Mouse (Mus musculus): ENCODE results near the gene Rfx4. TPM values are rescaled to one million over a fixed set of nuclear protein-coding genes. Genes with fewer than 3 reads are reported as not detected.

Gene Rfx4
- polyA plus RNA-seq, 1 experiment = not detected

DNA sequence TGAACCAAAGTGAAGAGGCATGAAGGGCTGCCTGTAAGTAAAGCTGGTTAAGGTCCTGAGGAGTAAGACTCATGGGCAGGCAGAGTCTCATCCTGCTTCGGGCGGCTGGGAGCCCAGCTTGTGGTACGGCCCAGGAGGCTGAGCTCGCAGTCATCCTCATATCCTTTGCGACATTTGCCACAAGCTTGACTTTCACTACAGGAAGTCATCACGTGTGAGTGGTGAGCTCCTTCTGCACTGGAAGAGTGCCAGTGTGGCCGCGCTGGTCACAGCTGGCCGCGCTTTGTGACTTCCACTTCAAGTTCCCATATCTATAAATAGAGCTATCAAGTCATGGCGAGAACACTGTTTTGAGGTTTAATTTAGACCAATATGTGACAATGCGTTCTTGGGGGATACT, 18.7 kb downstream of the Rfx4 start:
- Histone ChIP-seq H3K79me3 (ENCODE audit: low read depth) (no peaks in the 10 kb centered on the region), H3ac (ENCODE audit: control insufficient read depth, insufficient read length, low read depth) (no peak overlapping the region), H3K36me3 (ENCODE audit: control insufficient read depth, insufficient read depth) (no peaks in the 10 kb centered on the region), H3K27me3 (ENCODE audit: control insufficient read depth, insufficient read depth, insufficient read length) (no peaks in the 10 kb centered on the region), H3K79me2 (ENCODE audit: control insufficient read depth, insufficient read depth) (no peaks in the 10 kb centered on the region), H3K4me3 (ENCODE audit: insufficient read depth, poor library complexity, severe bottlenecking) (no peak overlapping the region)
- TF ChIP-seq MAX (IDR thresholded peaks at IDR 0.05) (no peak), MYOG (IDR thresholded peaks at IDR 0.05; ENCODE audit: control insufficient read depth, extremely low read depth, insufficient read length) (no peak), USF1 (IDR thresholded peaks at IDR 0.05; ENCODE audit: low read depth) (peak; percentile 28), CTCF (IDR thresholded peaks at IDR 0.05; ENCODE audit: control insufficient read depth, insufficient read depth, insufficient read length) (no peak), CEBPB (IDR thresholded peaks at IDR 0.05; ENCODE audit: low read depth) (no peak), MYOD1 (IDR thresholded peaks at IDR 0.05; ENCODE audit: control insufficient read depth, insufficient read length, low read depth) (no peak), FOSL1 (IDR thresholded peaks at IDR 0.05; ENCODE audit: insufficient read depth, low read length, poor library complexity, severe bottlenecking) (no peak)

DNA sequence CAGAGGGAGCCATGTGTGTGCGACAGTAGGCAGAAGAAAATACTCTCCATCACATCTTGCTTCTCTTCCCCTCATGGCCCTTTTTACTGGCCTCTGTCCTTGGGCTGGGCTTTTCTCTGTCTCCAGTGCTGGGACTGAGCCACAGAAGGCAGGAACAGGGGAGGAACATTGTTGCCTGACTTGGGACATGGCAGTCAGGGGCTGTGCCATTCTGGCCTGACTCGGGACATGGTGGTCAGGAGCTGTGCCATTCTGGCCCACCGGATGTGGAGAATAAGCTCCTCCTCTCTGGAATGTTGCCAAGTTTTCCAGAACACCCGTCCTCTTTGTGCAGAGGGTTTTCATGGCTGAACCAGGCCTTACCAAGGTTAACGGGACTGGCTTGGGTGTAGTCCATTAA, 21.2 kb downstream of the Rfx4 start:
- Histone ChIP-seq H3K36me3 (ENCODE audit: control insufficient read depth, insufficient read depth) (no peaks in the 10 kb centered on the region), H3K4me3 (ENCODE audit: insufficient read depth, poor library complexity, severe bottlenecking) (no peak overlapping the region), H3K79me2 (ENCODE audit: control insufficient read depth, insufficient read depth) (no peaks in the 10 kb centered on the region), H3K79me3 (ENCODE audit: low read depth) (no peaks in the 10 kb centered on the region), H3K27me3 (ENCODE audit: control insufficient read depth, insufficient read depth, insufficient read length) (peaks cover 3% of the 10 kb centered on the region), H3ac (ENCODE audit: control insufficient read depth, insufficient read length, low read depth) (no peak overlapping the region)
- TF ChIP-seq MYOG (IDR thresholded peaks at IDR 0.05; ENCODE audit: control insufficient read depth, extremely low read depth, insufficient read length) (no peak), MAX (IDR thresholded peaks at IDR 0.05) (no peak), MYOD1 (IDR thresholded peaks at IDR 0.05; ENCODE audit: control insufficient read depth, insufficient read length, low read depth) (no peak), USF1 (IDR thresholded peaks at IDR 0.05; ENCODE audit: low read depth) (no peak), CEBPB (IDR thresholded peaks at IDR 0.05; ENCODE audit: low read depth) (no peak), FOSL1 (IDR thresholded peaks at IDR 0.05; ENCODE audit: insufficient read depth, low read length, poor library complexity, severe bottlenecking) (no peak), CTCF (IDR thresholded peaks at IDR 0.05; ENCODE audit: control insufficient read depth, insufficient read depth, insufficient read length) (no peak)

DNA sequence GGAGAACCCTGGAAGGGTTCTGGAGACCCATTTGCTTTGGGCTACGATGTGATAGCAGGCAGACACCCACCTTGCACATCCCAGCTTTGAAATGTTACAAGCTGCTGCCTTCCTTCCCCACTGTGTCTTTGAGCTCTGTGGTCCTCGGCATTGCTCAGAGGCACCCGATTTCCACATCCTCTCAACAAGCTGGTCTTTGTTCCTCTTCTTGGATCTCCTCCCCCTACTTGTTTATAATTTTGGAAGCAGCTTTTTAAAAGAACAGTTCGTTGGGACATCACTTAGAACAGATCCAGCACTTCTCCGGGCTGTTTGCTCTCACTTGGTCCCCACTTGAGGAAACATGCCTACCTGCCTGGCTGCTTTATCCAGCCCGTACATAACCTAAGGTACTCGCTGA, 22.1 kb downstream of the Rfx4 start:
- Histone ChIP-seq H3K79me3 (ENCODE audit: low read depth) (no peaks in the 10 kb centered on the region), H3K36me3 (ENCODE audit: control insufficient read depth, insufficient read depth) (no peaks in the 10 kb centered on the region), H3K79me2 (ENCODE audit: control insufficient read depth, insufficient read depth) (no peaks in the 10 kb centered on the region), H3K4me3 (ENCODE audit: insufficient read depth, poor library complexity, severe bottlenecking) (no peak overlapping the region), H3K27me3 (ENCODE audit: control insufficient read depth, insufficient read depth, insufficient read length) (peaks cover 3% of the 10 kb centered on the region), H3ac (ENCODE audit: control insufficient read depth, insufficient read length, low read depth) (no peak overlapping the region)
- no peak for TF ChIP-seq FOSL1 (IDR thresholded peaks at IDR 0.05; ENCODE audit: insufficient read depth, low read length, poor library complexity, severe bottlenecking)
- TF ChIP-seq CEBPB (IDR thresholded peaks at IDR 0.05; ENCODE audit: low read depth) = no peak

DNA sequence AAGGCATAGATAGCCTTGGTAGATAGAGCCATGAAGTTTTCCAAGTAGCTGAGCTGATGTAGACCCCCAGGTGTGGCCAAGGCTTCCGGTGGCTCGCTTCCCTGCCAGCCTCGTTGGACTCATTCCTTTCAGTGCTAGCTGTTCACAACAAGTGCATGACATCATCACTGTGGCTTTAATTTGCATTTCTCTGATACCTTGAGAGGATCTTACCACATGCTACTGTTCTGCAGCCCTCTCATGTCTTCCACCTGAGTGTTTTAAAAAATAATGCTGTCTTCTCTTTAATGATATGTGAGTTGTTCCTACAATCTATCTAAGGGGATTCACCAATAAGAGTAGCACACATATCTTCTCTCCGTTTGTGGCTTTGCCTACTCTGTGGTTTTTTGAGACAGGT, 25.0 kb downstream of the Rfx4 start:
- Histone ChIP-seq H3K4me3 (ENCODE audit: insufficient read depth, poor library complexity, severe bottlenecking) (no peak overlapping the region), H3K79me2 (ENCODE audit: control insufficient read depth, insufficient read depth) (no peaks in the 10 kb centered on the region), H3K36me3 (ENCODE audit: control insufficient read depth, insufficient read depth) (no peaks in the 10 kb centered on the region), H3K27me3 (ENCODE audit: control insufficient read depth, insufficient read depth, insufficient read length) (peaks cover 3% of the 10 kb centered on the region), H3ac (ENCODE audit: control insufficient read depth, insufficient read length, low read depth) (no peak overlapping the region), H3K79me3 (ENCODE audit: low read depth) (no peaks in the 10 kb centered on the region)
- TF ChIP-seq MYOD1 (IDR thresholded peaks at IDR 0.05; ENCODE audit: control insufficient read depth, insufficient read length, low read depth) (no peak), CEBPB (IDR thresholded peaks at IDR 0.05; ENCODE audit: low read depth) (no peak), CTCF (IDR thresholded peaks at IDR 0.05; ENCODE audit: control insufficient read depth, insufficient read depth, insufficient read length) (no peak), USF1 (IDR thresholded peaks at IDR 0.05; ENCODE audit: low read depth) (no peak), MYOG (IDR thresholded peaks at IDR 0.05; ENCODE audit: control insufficient read depth, extremely low read depth, insufficient read length) (no peak), FOSL1 (IDR thresholded peaks at IDR 0.05; ENCODE audit: insufficient read depth, low read length, poor library complexity, severe bottlenecking) (no peak), MAX (IDR thresholded peaks at IDR 0.05) (no peak)

DNA sequence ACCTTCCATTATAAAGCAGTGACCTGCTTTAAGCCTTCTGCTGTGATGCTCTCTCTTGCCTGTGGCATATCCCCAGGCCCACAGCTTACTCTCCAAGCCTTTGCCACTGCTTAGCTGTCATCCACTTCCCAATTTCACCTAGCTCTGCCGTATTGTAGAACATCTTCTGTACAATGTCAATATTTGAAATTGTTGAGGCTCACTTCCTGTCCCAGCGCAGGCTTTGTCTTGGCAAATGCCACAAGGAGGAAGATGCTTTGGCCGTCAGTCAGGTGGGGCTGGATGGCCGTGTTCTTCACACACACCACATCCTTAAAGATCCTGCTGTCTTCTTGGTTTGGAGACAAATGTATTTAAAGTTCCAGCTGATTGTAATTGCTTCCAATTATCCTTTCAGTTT, 29.5 kb downstream of the Rfx4 start:
- no peaks in the 10 kb centered on the region for H3K36me3 ChIP-seq (ENCODE audit: control insufficient read depth, insufficient read depth)
- peaks cover 3% of the 10 kb centered on the region for H3K27me3 ChIP-seq (ENCODE audit: control insufficient read depth, insufficient read depth, insufficient read length)
- H3K4me3 ChIP-seq (ENCODE audit: insufficient read depth, poor library complexity, severe bottlenecking) = no peak overlapping the region
- H3K79me3 ChIP-seq (ENCODE audit: low read depth) = no peaks in the 10 kb centered on the region
- H3K79me2 ChIP-seq (ENCODE audit: control insufficient read depth, insufficient read depth) = no peaks in the 10 kb centered on the region
- no peak for TF ChIP-seq MYOD1 (IDR thresholded peaks at IDR 0.05; ENCODE audit: control insufficient read depth, insufficient read length, low read depth)
- TF ChIP-seq USF1 (IDR thresholded peaks at IDR 0.05; ENCODE audit: low read depth) = no peak
- TF ChIP-seq CTCF (IDR thresholded peaks at IDR 0.05; ENCODE audit: control insufficient read depth, insufficient read depth, insufficient read length) = no peak
- no peak for TF ChIP-seq FOSL1 (IDR thresholded peaks at IDR 0.05; ENCODE audit: insufficient read depth, low read length, poor library complexity, severe bottlenecking)
- no peak overlapping the region for H3ac ChIP-seq (ENCODE audit: control insufficient read depth, insufficient read length, low read depth)

DNA sequence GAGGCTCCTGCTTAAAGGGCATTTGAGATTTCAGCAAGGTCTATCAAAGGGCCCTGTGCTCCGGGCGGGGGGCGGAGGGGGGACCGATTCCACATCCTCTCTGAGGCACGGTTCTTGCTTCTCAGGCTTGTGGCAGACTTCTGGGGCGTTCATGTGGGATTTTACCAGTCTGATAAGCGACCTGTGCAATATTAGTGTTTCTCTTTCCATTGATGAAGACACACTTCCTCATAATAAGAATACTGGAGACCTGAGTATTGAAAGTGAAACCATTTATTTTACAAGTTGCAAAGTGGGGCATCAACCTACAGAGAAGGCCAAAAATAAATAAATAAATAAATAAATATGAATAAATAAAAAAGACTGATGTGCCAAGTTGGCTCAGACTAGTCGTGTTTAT, 34.5 kb downstream of the Rfx4 start:
- Histone ChIP-seq H3K79me2 (ENCODE audit: control insufficient read depth, insufficient read depth) (no peaks in the 10 kb centered on the region), H3K79me3 (ENCODE audit: low read depth) (no peaks in the 10 kb centered on the region), H3K27me3 (ENCODE audit: control insufficient read depth, insufficient read depth, insufficient read length) (peaks cover 6% of the 10 kb centered on the region), H3K4me3 (ENCODE audit: insufficient read depth, poor library complexity, severe bottlenecking) (no peak overlapping the region), H3ac (ENCODE audit: control insufficient read depth, insufficient read length, low read depth) (no peak overlapping the region), H3K36me3 (ENCODE audit: control insufficient read depth, insufficient read depth) (no peaks in the 10 kb centered on the region)
- TF ChIP-seq CTCF (IDR thresholded peaks at IDR 0.05; ENCODE audit: control insufficient read depth, insufficient read depth, insufficient read length) (no peak), MYOD1 (IDR thresholded peaks at IDR 0.05; ENCODE audit: control insufficient read depth, insufficient read length, low read depth) (no peak), CEBPB (IDR thresholded peaks at IDR 0.05; ENCODE audit: low read depth) (no peak), FOSL1 (IDR thresholded peaks at IDR 0.05; ENCODE audit: insufficient read depth, low read length, poor library complexity, severe bottlenecking) (no peak), USF1 (IDR thresholded peaks at IDR 0.05; ENCODE audit: low read depth) (no peak), MAX (IDR thresholded peaks at IDR 0.05) (no peak), MYOG (IDR thresholded peaks at IDR 0.05; ENCODE audit: control insufficient read depth, extremely low read depth, insufficient read length) (no peak)

Data from C2C12 (cell line).